Comparison of ENCODE assay signal across 9 mouse cellular contexts in the genomic region with DNA sequence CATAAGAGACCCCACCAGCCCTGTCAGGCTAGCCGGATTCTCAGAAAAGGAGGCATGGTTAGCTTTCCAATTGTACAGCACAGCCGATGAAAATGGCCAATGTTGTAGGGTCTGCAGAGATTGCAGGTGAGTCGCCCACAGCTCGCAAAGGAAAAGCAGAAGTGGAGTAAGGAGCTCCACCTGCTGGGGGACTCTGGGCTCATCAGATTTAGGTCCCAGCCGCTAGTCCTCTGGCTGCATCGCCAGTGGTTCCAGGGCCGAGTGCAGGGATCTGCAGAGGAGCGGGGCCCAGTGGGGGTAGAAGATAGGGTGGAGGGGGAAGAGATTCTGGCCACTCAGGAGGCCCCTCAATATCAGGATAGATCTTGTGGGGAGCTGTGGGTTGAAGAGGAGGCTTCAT. TPM values are rescaled to one million over a fixed set of nuclear protein-coding genes. Genes with fewer than 3 reads are reported as not detected.
DNase-seq lines count a peak whose midpoint lies in the region; ATAC-seq lines count a peak whose summit lies in the region.
"Had no signal": no experiment of that assay in that cellular context is flagged by ENCODE, and none has a peak within 500 bp of the region (broad histone marks: within the 10 kb centered on the region; RNA-seq: fewer than 3 reads in every experiment).

No protein-coding gene starts in this region.

- no peaks in the 10 kb centered on the region for H3K9me3 ChIP-seq in hindbrain, embryonic 10.5 days
- H3K9me3 ChIP-seq in hindbrain, embryonic 12.5 days (replicated peaks) = no peaks in the 10 kb centered on the region
- H3K9me3 ChIP-seq: limb, embryonic 12.5 days had no signal

- H3K27me3 ChIP-seq in hindbrain, embryonic 10.5 days (ENCODE audit: insufficient read depth, poor library complexity, severe bottlenecking) = no peaks in the 10 kb centered on the region
- H3K27me3 ChIP-seq in hindbrain, embryonic 12.5 days = no peaks in the 10 kb centered on the region
- H3K27me3 ChIP-seq: limb, embryonic 12.5 days had no signal

- H3K36me3 ChIP-seq in hindbrain, embryonic 10.5 days = no peaks in the 10 kb centered on the region
- H3K36me3 ChIP-seq in hindbrain, embryonic 12.5 days = no peaks in the 10 kb centered on the region
- H3K36me3 ChIP-seq: limb, embryonic 12.5 days had no signal

- H3K27ac ChIP-seq in hindbrain, embryonic 10.5 days = no peak overlapping the region
- H3K27ac ChIP-seq in hindbrain, embryonic 12.5 days = no peak overlapping the region
- H3K27ac ChIP-seq: limb, embryonic 12.5 days had no signal

- no peak overlapping the region for H3K9ac ChIP-seq in hindbrain, embryonic 12.5 days
- H3K9ac ChIP-seq: limb, embryonic 12.5 days had no signal

- H3K4me1 ChIP-seq in hindbrain, embryonic 10.5 days (replicated peaks) = no peaks in the 10 kb centered on the region
- H3K4me1 ChIP-seq in hindbrain, embryonic 12.5 days = no peaks in the 10 kb centered on the region
- H3K4me1 ChIP-seq: limb, embryonic 12.5 days had no signal

- peak; percentile 8 for DNase-seq in hindbrain, embryonic 10.5 days (ENCODE audit: low spot score)
- DNase-seq in thymus, postnatal 4 days = peak; percentile 10
- DNase-seq in thymus, postnatal 25 days = no peak
- peak; percentile 9 for DNase-seq in heart, postnatal 4 days
- no peak for DNase-seq in B cell, adult 2 months
- no peak for DNase-seq in spleen, postnatal 10 days (ENCODE audit: low spot score in 2 of 2)
- no peak for DNase-seq in right cerebral cortex, postnatal 14 days

- no peak overlapping the region for H3K4me3 ChIP-seq in hindbrain, embryonic 10.5 days
- H3K4me3 ChIP-seq in hindbrain, embryonic 12.5 days = no peak overlapping the region
- H3K4me3 ChIP-seq: limb, embryonic 12.5 days had no signal

- WGBS in hindbrain, embryonic 10.5 days = 49% methylated on average over 8 of the region's 8 CpGs
- WGBS in hindbrain, embryonic 12.5 days = 59% methylated on average over 8 of the region's 8 CpGs

- ATAC-seq in hindbrain, embryonic 12.5 days (ENCODE audit: low FRiP score) = no peak

- H3K4me2 ChIP-seq in hindbrain, embryonic 12.5 days (replicated peaks) = no peak overlapping the region
- H3K4me2 ChIP-seq: limb, embryonic 12.5 days had no signal

RNA-seq across cellular contexts. Expression of a gene that starts 31.5 kb away (rescaled TPM):
- 0.63 and 0.95 TPM in 2 replicates for polyA plus RNA-seq in hindbrain, embryonic 10.5 days (2016; fragmentation: Nextera tagmentation; extraction: Ambion mirVana)
- polyA plus RNA-seq in hindbrain, embryonic 12.5 days (2016; fragmentation: Nextera tagmentation; extraction: Ambion mirVana) = 2.4 and 2.5 TPM in 2 replicates
- 1 to 10 TPM; 1.5 to 1.7 TPM for total RNA-seq in heart, postnatal 4 days (2021)

Comparison
In these comparisons a context has a peak if more than half of its experiments do, and no peak if none do; other contexts are left out.
1. DNase-seq: peak in hindbrain, embryonic 10.5 days (single experiment), thymus, postnatal 4 days (single experiment) and heart, postnatal 4 days (single experiment); none in thymus, postnatal 25 days (single experiment), B cell, adult 2 months (0 of 2), spleen, postnatal 10 days (0 of 2) and right cerebral cortex, postnatal 14 days (single experiment).